Mouse (Mus musculus): ENCODE measurements at regions not wholly inside any gene's neighbourhood (a gene's known extent, or its start where the extent isn't known, plus 50 kb on each side); places are given as distances from the start of the nearest gene placed in this dataset.

DNA sequence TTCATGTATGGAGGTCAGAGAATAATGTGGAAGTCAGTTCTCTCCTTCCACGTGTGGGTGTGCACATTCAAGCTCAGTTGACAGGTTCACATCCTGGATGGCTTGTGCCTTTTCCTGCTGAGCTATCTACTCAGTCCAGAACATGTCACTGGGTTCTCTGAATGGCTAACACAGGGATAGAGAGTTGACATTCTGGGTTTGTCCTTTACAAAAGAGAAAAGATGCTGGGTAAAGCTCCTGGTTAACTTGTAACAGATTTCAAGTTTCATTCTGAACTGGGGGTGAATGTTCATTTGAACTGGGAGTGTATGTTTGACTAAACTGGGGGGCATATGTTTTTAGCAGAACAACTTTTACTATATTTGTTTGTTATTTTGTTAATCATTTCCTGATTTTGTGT lies 133.0 kb downstream of the Tmem17 start:
- ATAC-seq (ENCODE audit: insufficient read depth, low FRiP score, low TSS enrichment) (no peak), DNase-seq (ENCODE audit: low spot score) (no peak)
- no peak overlapping the region for H3K4me3 ChIP-seq (ENCODE audit: low read depth, low read length)
- no peaks in the 10 kb centered on the region for H3K36me3 ChIP-seq (ENCODE audit: control insufficient read depth, insufficient read depth, low read length)
- no peak overlapping the region for H3K9ac ChIP-seq (ENCODE audit: low read length)
- H3K27ac ChIP-seq (ENCODE audit: low read depth, low read length) = no peak overlapping the region
- H3K27me3 ChIP-seq (ENCODE audit: control insufficient read depth, insufficient read depth, low read length) = no peaks in the 10 kb centered on the region
- WGBS = 81% methylated on average over 1 of the region's 1 CpGs
- H3K9me3 ChIP-seq (ENCODE audit: control insufficient read depth, low read length) = no peaks in the 10 kb centered on the region
- no peaks in the 10 kb centered on the region for H3K4me1 ChIP-seq (ENCODE audit: control insufficient read depth, insufficient read depth, low read length)
- no peak overlapping the region for H3K4me2 ChIP-seq (ENCODE audit: low read depth)

GRCm38 (mm10) chr11:22646192-22646936 lies 134.5 kb downstream of the Tmem17 start:
- Histone ChIP-seq H3K4me2 (ENCODE audit: low read depth) (no peak overlapping the region), H3K4me1 (ENCODE audit: control insufficient read depth, insufficient read depth, low read length) (no peaks in the 10 kb centered on the region), H3K9ac (ENCODE audit: low read length) (no peak overlapping the region), H3K27ac (ENCODE audit: low read depth, low read length) (no peak overlapping the region), H3K9me3 (ENCODE audit: control insufficient read depth, low read length) (no peaks in the 10 kb centered on the region), H3K4me3 (ENCODE audit: low read depth, low read length) (no peak overlapping the region), H3K27me3 (ENCODE audit: control insufficient read depth, insufficient read depth, low read length) (no peaks in the 10 kb centered on the region), H3K36me3 (ENCODE audit: control insufficient read depth, insufficient read depth, low read length) (no peaks in the 10 kb centered on the region)
- ATAC-seq (ENCODE audit: insufficient read depth, low FRiP score, low TSS enrichment) (no peak), DNase-seq (ENCODE audit: low spot score) (no peak)
- WGBS = 80% methylated on average over 6 of the region's 6 CpGs

- H3K4me1 ChIP-seq (ENCODE audit: control insufficient read depth, insufficient read depth, low read length) = no peaks in the 10 kb centered on the region
- WGBS = 92% methylated on average over 5 of the region's 5 CpGs
- no peaks in the 10 kb centered on the region for H3K9me3 ChIP-seq (ENCODE audit: control insufficient read depth, low read length)
- no peak overlapping the region for H3K4me2 ChIP-seq (ENCODE audit: low read depth)
- H3K36me3 ChIP-seq (ENCODE audit: control insufficient read depth, insufficient read depth, low read length) = no peaks in the 10 kb centered on the region
- H3K27me3 ChIP-seq (ENCODE audit: control insufficient read depth, insufficient read depth, low read length) = no peaks in the 10 kb centered on the region
- H3K4me3 ChIP-seq (ENCODE audit: low read depth, low read length) = no peak overlapping the region
- H3K9ac ChIP-seq (ENCODE audit: low read length) = no peak overlapping the region
- no peak overlapping the region for H3K27ac ChIP-seq (ENCODE audit: low read depth, low read length)
- DNase-seq (ENCODE audit: low spot score) (no peak), ATAC-seq (ENCODE audit: insufficient read depth, low FRiP score, low TSS enrichment) (no peak)
Observed at GRCm38 (mm10) chr11:22648275-22648674, 136.4 kb downstream of the Tmem17 start.

DNA sequence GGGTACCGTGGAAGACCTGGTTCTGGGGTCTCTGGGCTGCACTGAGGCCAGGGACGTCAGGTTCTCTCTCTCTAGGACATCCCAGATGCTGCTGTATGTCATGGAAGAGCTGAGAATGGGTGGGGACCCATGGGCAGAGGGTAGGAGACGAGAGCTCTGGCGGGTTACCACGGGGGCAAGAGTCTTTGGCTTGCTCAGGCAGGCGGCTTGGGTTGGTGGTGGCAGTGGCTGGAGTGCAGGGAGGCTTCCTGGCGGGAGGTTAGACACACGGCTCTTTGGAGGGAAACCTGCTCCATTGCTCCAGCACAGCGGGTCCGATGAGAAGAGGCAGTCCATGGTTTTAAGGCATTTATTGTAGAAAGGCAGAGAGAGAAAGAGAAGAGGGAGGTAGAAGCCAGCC lies 138.9 kb downstream of the Tmem17 start:
- Histone ChIP-seq H3K27me3 (ENCODE audit: control insufficient read depth, insufficient read depth, low read length) (no peaks in the 10 kb centered on the region), H3K9me3 (ENCODE audit: control insufficient read depth, low read length) (no peaks in the 10 kb centered on the region), H3K9ac (ENCODE audit: low read length) (no peak overlapping the region), H3K4me2 (ENCODE audit: low read depth) (no peak overlapping the region), H3K36me3 (ENCODE audit: control insufficient read depth, insufficient read depth, low read length) (no peaks in the 10 kb centered on the region), H3K4me1 (ENCODE audit: control insufficient read depth, insufficient read depth, low read length) (no peaks in the 10 kb centered on the region), H3K4me3 (ENCODE audit: low read depth, low read length) (no peak overlapping the region), H3K27ac (ENCODE audit: low read depth, low read length) (no peak overlapping the region)
- 92% methylated on average over 10 of the region's 10 CpGs for WGBS
- DNase-seq (ENCODE audit: low spot score) (no peak), ATAC-seq (ENCODE audit: insufficient read depth, low FRiP score, low TSS enrichment) (no peak)

GRCm38 (mm10) chr11:22651313-22651712 lies 139.4 kb downstream of the Tmem17 start:
- Histone ChIP-seq H3K9ac (ENCODE audit: low read length) (no peak overlapping the region), H3K4me1 (ENCODE audit: control insufficient read depth, insufficient read depth, low read length) (no peaks in the 10 kb centered on the region), H3K9me3 (ENCODE audit: control insufficient read depth, low read length) (no peaks in the 10 kb centered on the region), H3K27ac (ENCODE audit: low read depth, low read length) (no peak overlapping the region), H3K36me3 (ENCODE audit: control insufficient read depth, insufficient read depth, low read length) (no peaks in the 10 kb centered on the region), H3K4me2 (ENCODE audit: low read depth) (no peak overlapping the region), H3K27me3 (ENCODE audit: control insufficient read depth, insufficient read depth, low read length) (no peaks in the 10 kb centered on the region), H3K4me3 (ENCODE audit: low read depth, low read length) (no peak overlapping the region)
- WGBS = 73% methylated on average over 1 of the region's 1 CpGs
- no peak for DNase-seq (ENCODE audit: low spot score)
- ATAC-seq (ENCODE audit: insufficient read depth, low FRiP score, low TSS enrichment) = no peak

DNA sequence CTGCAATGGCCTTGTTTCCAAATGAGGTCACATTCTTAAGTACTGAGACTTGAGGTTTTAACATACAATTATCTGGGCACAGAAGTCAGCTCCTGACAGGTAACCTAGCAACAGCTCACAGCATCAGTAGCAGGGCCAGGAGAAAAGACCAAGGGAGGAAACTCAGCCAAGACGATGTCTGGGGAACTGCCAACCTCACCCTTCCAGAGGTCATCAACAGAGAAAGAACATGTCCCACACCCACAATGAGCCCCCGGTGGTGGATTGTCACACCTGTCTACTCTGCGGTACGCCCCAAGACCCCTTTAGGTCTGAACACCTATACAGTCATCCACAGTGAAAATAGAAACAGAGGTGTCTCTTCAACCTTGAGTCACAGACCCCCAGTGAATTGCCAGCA lies 140.0 kb downstream of the Tmem17 start:
- H3K9ac ChIP-seq (ENCODE audit: low read length) = no peak overlapping the region
- 92% methylated on average over 4 of the region's 4 CpGs for WGBS
- H3K4me1 ChIP-seq (ENCODE audit: control insufficient read depth, insufficient read depth, low read length) = no peaks in the 10 kb centered on the region
- H3K36me3 ChIP-seq (ENCODE audit: control insufficient read depth, insufficient read depth, low read length) = no peaks in the 10 kb centered on the region
- no peaks in the 10 kb centered on the region for H3K9me3 ChIP-seq (ENCODE audit: control insufficient read depth, low read length)
- DNase-seq (ENCODE audit: low spot score) (no peak), ATAC-seq (ENCODE audit: insufficient read depth, low FRiP score, low TSS enrichment) (no peak)
- no peaks in the 10 kb centered on the region for H3K27me3 ChIP-seq (ENCODE audit: control insufficient read depth, insufficient read depth, low read length)
- no peak overlapping the region for H3K4me3 ChIP-seq (ENCODE audit: low read depth, low read length)
- H3K27ac ChIP-seq (ENCODE audit: low read depth, low read length) = no peak overlapping the region
- H3K4me2 ChIP-seq (ENCODE audit: low read depth) = no peak overlapping the region

- DNase-seq (ENCODE audit: low spot score) (no peak), ATAC-seq (ENCODE audit: insufficient read depth, low FRiP score, low TSS enrichment) (no peak)
- Histone ChIP-seq H3K4me1 (ENCODE audit: control insufficient read depth, insufficient read depth, low read length) (no peaks in the 10 kb centered on the region), H3K4me2 (ENCODE audit: low read depth) (no peak overlapping the region), H3K27me3 (ENCODE audit: control insufficient read depth, insufficient read depth, low read length) (no peaks in the 10 kb centered on the region), H3K9ac (ENCODE audit: low read length) (no peak overlapping the region), H3K4me3 (ENCODE audit: low read depth, low read length) (no peak overlapping the region), H3K36me3 (ENCODE audit: control insufficient read depth, insufficient read depth, low read length) (no peaks in the 10 kb centered on the region), H3K27ac (ENCODE audit: low read depth, low read length) (no peak overlapping the region), H3K9me3 (ENCODE audit: control insufficient read depth, low read length) (no peaks in the 10 kb centered on the region)
- 82% methylated on average over 3 of the region's 3 CpGs for WGBS
Observed at GRCm38 (mm10) chr11:22652931-22653330, 141.0 kb downstream of the Tmem17 start.

DNA sequence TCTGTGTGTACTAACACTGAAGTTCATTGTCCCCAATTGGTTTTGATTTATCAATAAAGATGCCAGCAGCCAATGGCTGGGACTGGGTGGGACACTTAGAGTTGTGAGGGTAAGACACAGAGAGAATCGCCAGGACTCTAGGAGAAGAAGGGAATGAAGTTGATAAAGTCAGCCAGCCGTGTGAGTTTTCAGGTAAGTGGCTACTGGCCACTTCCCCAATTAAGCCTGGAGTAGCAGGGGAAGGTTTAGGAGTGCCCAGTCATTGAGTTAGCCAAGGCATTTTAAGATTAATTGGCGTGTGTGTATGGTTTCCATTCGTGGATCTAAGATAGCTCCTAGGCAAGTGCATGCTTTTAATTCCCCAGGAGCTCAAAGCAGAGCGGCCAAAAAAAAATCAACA lies 141.5 kb downstream of the Tmem17 start:
- 81% methylated on average over 5 of the region's 5 CpGs for WGBS
- Histone ChIP-seq H3K27ac (ENCODE audit: low read depth, low read length) (no peak overlapping the region), H3K9ac (ENCODE audit: low read length) (no peak overlapping the region), H3K9me3 (ENCODE audit: control insufficient read depth, low read length) (no peaks in the 10 kb centered on the region), H3K4me1 (ENCODE audit: control insufficient read depth, insufficient read depth, low read length) (no peaks in the 10 kb centered on the region), H3K36me3 (ENCODE audit: control insufficient read depth, insufficient read depth, low read length) (no peaks in the 10 kb centered on the region), H3K4me2 (ENCODE audit: low read depth) (no peak overlapping the region), H3K4me3 (ENCODE audit: low read depth, low read length) (no peak overlapping the region), H3K27me3 (ENCODE audit: control insufficient read depth, insufficient read depth, low read length) (no peaks in the 10 kb centered on the region)
- ATAC-seq (ENCODE audit: insufficient read depth, low FRiP score, low TSS enrichment) (no peak), DNase-seq (ENCODE audit: low spot score) (no peak)

DNA sequence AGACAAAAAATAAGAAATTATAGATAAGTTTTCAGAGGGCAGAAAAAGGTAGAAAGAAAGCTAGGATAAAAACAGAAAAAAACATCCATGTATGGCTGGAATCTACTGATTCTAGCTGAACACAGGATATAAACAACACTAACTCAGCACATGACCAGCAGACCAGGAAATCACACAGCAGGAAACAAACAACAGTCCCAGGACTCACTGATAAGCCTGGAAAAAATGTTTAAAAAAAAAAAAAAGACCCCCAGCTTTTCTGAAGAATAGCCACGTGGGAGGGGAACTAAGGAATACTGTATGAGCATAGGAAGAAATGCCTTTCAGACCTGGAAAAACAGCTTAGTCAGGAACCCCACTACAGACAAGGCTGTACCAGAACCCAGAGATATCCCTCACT lies 145.7 kb downstream of the Tmem17 start:
- Histone ChIP-seq H3K9ac (ENCODE audit: low read length) (no peak overlapping the region), H3K4me1 (ENCODE audit: control insufficient read depth, insufficient read depth, low read length) (no peaks in the 10 kb centered on the region), H3K4me2 (ENCODE audit: low read depth) (no peak overlapping the region), H3K36me3 (ENCODE audit: control insufficient read depth, insufficient read depth, low read length) (no peaks in the 10 kb centered on the region), H3K9me3 (ENCODE audit: control insufficient read depth, low read length) (no peaks in the 10 kb centered on the region), H3K4me3 (ENCODE audit: low read depth, low read length) (no peak overlapping the region), H3K27ac (ENCODE audit: low read depth, low read length) (no peak overlapping the region), H3K27me3 (ENCODE audit: control insufficient read depth, insufficient read depth, low read length) (no peaks in the 10 kb centered on the region)
- WGBS = 56% methylated on average over 1 of the region's 1 CpGs
- ATAC-seq (ENCODE audit: insufficient read depth, low FRiP score, low TSS enrichment) (no peak), DNase-seq (ENCODE audit: low spot score) (no peak)
